Mouse (Mus musculus) liver, postnatal 0 days (tissue): ENCODE results near the gene Mink1.

Experiments
- CTCF ChIP-seq: sonication (generic); IDR thresholded peaks from 2 replicates; pipeline ENCODE4 v1.5.1; 2016; ENCODE audit warnings: antibody characterized with exemption, low read depth
- EP300 ChIP-seq: IDR thresholded peaks from 2 replicates; pipeline ENCODE4 v1.6.1; 2016; ENCODE audit warnings: antibody characterized with exemption, low read depth, mild to moderate bottlenecking

DNA sequence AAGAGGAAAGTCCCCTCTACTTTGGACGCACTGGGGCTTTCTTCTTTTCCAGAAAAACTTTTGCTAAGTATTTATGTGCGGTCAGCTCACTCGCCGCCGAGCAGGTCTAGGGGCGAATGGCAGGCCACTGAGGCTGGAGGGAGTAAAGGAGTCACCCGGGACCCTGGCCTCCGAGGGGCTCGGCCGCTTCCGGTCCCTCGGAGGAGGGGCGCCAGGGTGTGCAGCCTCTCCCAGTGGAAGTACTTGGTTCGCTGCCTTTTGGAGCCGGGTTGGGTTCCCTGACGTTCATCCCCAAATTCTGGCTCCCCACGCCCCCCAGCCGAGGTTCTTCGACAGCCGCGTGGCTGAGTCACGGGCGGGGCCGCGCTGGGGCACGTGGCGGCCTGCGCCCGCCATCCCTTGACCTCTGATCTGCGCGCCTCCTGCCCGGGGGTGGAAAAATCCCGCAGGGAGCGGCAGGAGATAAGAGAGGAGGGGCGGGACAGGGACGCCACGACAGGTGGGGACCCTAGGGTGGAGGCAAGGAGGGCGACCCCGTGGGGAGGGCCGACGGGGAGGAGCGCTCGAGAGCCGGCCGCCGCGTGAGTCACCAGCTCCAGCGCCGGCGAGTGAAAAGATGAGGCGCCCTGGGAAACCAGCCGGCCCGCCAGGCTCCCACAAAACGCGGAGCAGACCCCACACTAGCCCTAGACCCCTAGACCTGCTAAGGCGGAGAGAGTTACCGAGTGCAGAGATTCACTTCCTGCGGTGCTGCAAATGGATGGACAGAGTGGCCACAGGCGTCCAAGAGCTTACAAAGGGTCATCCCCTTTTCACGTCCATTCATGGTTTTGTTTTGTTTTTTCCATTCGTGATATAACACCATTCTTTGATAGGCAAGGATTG is 93.1 kb downstream of the Mink1 start:
- TF ChIP-seq CTCF = no peak
- TF ChIP-seq EP300 = no peak
